Mouse (Mus musculus): ENCODE measurements around the gene Rps6kb2.

DNA sequence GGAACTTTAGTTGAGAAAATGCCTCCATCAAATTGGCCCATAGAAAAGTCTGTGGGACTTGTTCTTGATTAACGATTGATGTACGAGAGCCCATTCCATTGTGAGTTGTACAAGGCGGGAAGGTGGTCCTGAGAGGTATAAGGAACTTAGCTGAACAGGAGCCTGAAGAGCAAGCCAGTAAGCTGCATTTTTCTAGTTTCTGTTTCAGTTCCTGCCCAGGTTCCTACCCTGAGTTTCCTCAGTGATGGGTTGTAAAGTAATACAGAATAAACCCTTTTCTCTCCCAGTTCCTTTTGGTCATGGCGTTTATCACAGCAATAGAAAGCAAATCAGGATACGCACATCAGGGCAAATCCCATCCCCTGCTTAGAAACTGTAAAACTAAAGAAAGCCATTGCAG, 25.2 kb downstream of the Rps6kb2 start:
- TF ChIP-seq CTCF (IDR thresholded peaks at IDR 0.05; ENCODE audit: low read depth), result no peak
- no peak for TF ChIP-seq EP300 (IDR thresholded peaks at IDR 0.05; ENCODE audit: low read depth)
